Mouse (Mus musculus): ENCODE measurements around the gene Trim54.

- TF ChIP-seq CTCF (conservative IDR thresholded peaks at IDR 0.05; ENCODE audit: low read length), result peak; percentile 21; the same call in 1 of the 2 replicates
- no peak for TF ChIP-seq POU5F1 (IDR thresholded peaks at IDR 0.05; ENCODE audit: borderline replicate concordance, low read length)
- no peak for TF ChIP-seq NANOG (IDR thresholded peaks at IDR 0.05; ENCODE audit: borderline replicate concordance, low read length)
Observed at GRCm38 (mm10) chr5:31082355-31082754, 34.2 kb upstream of the Trim54 start.

All from E14TG2a.4 (cell line).